Mouse (Mus musculus) heart, postnatal 25 days (tissue): ENCODE results near the gene Bbc3. TPM values are rescaled to one million over a fixed set of nuclear protein-coding genes. Genes with fewer than 3 reads are reported as not detected.

Experiments used
- DNase-seq: peaks from one replicate; pipeline ENCODE4 v3.0.0; 2022; ENCODE audit warnings: low spot score
- intact Hi-C: fragments of 180-260 bp; cut with DNase I; formaldehyde crosslinking; loops from one replicate; pipeline ENCODE4 v1.15.1; 2025
- total RNA-seq, 2 experiments: library from RNA; stranded (reverse); gene quantifications; 2 replicates each; pipeline ENCODE4 v1.2.3; 2021

Bbc3 gene
- total RNA-seq, 2 experiments from 2014 or later = 3.7 to 4.7 TPM

GRCm38 (mm10) chr7:16366133-16366646 is 58.0 kb downstream of the Bbc3 start:
- no peak for DNase-seq

GRCm38 (mm10) chr7:16366669-16367068 is 58.5 kb downstream of the Bbc3 start:
- DNase-seq = no peak
- intact Hi-C loops = loop anchor here (2.0 kb wide), 1 partner anchor 38 kb away; no protein-coding TSS in a partner anchor

More at GRCm38 (mm10) chr7:16366133-16366646, 58.0 kb downstream of the Bbc3 start:
- intact Hi-C loops = loop anchor here (2.0 kb wide), 1 partner anchor 37 kb away; no protein-coding TSS in a partner anchor

Other genes starting within 250 kb of the Bbc3 start
- gene Zfp541, start 246.6 kb upstream of the Bbc3 start, total RNA-seq = not detected
- gene Napa, start 209.9 kb upstream of the Bbc3 start, total RNA-seq = 10 to 100 TPM; 82.8 to 83.3 TPM
- gene Kptn, start 188.5 kb upstream of the Bbc3 start, total RNA-seq = 10 to 100 TPM; 22.9 to 24.3 TPM
- gene Slc8a2, start 178.6 kb upstream of the Bbc3 start, total RNA-seq = under 1 TPM; 0.68 to 0.70 TPM
- 1 to 10 TPM; 4.4 to 5.3 TPM for gene Meis3, start 133.3 kb upstream of the Bbc3 start, total RNA-seq
- 1 to 10 TPM; 8.3 TPM for gene Dhx34, start 86.4 kb upstream of the Bbc3 start, total RNA-seq
- 1 to 10 TPM; 1.4 to 1.9 TPM for gene C5ar2, start 64.2 kb upstream of the Bbc3 start, total RNA-seq
- gene C5ar1, start 48.9 kb upstream of the Bbc3 start, total RNA-seq = 1 to 10 TPM; 5.1 to 6.5 TPM
- gene Inafm1, start 34.8 kb upstream of the Bbc3 start, total RNA-seq = 10 to 100 TPM; 13.7 to 15.0 TPM
- gene Ccdc9, start 21.6 kb upstream of the Bbc3 start, total RNA-seq = 10 to 100 TPM; 30.7 to 35.3 TPM
- 10 to 100 TPM; 35.2 to 37.2 TPM for gene Sae1, start 79.4 kb downstream of the Bbc3 start, total RNA-seq
- 10 to 100 TPM; 29.0 to 29.9 TPM for gene Zc3h4, start 92.5 kb downstream of the Bbc3 start, total RNA-seq
- 10 to 100 TPM; 82.2 to 88.1 TPM for gene Tmem160, start 144.4 kb downstream of the Bbc3 start, total RNA-seq
- not detected for gene Npas1, start 169.3 kb downstream of the Bbc3 start, total RNA-seq